Mouse (Mus musculus): ENCODE results near the gene Arfrp1. TPM values are rescaled to one million over a fixed set of nuclear protein-coding genes. Genes with fewer than 3 reads are reported as not detected.
A peak's percentile ranks its signal among the peaks of the same experiment; 100 is the strongest.

Gene Arfrp1
- polyA plus RNA-seq, 1 experiment from 2014 or later: 96.4 TPM

DNA sequence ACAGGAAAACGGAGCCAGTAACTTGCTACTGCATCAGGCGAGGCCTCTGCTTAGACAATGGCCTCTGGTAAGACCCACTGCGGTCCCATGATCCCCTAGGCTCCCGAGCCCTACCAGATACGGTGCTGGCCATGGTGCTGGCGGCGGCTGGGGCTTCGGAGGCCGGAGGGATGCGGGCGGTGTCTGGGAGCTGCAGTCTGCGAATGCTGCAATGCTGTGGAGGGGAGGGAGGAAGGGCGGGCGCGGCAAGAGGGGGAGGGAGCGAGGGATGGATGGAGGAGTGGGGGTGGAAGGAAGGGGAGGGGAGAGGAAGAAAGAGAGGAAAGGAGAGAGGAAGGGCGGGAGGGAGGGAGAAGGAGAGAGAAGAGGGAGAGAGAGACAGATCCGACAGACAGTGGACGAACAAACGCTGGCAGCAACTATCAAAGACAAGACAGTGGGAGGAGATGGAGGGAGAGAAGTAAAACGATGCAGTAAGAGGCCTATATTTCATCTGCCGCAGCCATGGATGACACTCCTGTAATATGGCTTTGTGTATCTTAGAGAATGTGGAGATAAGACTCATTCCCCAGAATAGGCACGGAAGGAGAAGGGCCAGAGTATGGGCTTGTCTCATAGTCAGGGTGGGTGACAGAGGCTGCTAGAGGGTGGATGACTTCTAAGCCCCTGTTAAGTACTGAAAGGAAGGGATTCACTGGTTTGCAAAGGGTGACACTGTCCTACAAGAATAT lies 51.0 kb downstream of the Arfrp1 start, which contains the start of gene Stmn3:
Gene Stmn3 (minus strand): TSS at position 421 of the 731 bp plus-strand sequence.
- H3K9ac ChIP-seq: peak within 1 kb of the TSS; percentile 99
- peak within 1 kb of the TSS; percentile 97 for H3K27ac ChIP-seq
- H3K27me3 ChIP-seq (replicated peaks): no peaks in the 10 kb centered on the region
- H3K4me1 ChIP-seq: peaks cover 36% of the 10 kb centered on the region
- H3K4me3 ChIP-seq: peak within 1 kb of the TSS; percentile 97
- 3% methylated on average over 23 of the region's 23 CpGs for WGBS
- peak; percentile 91 for ATAC-seq (replicated peaks)
- H3K9me3 ChIP-seq: no peaks in the 10 kb centered on the region
- peak within 1 kb of the TSS; percentile 80 for H3K4me2 ChIP-seq
- no peaks in the 10 kb centered on the region for H3K36me3 ChIP-seq (replicated peaks)

DNA sequence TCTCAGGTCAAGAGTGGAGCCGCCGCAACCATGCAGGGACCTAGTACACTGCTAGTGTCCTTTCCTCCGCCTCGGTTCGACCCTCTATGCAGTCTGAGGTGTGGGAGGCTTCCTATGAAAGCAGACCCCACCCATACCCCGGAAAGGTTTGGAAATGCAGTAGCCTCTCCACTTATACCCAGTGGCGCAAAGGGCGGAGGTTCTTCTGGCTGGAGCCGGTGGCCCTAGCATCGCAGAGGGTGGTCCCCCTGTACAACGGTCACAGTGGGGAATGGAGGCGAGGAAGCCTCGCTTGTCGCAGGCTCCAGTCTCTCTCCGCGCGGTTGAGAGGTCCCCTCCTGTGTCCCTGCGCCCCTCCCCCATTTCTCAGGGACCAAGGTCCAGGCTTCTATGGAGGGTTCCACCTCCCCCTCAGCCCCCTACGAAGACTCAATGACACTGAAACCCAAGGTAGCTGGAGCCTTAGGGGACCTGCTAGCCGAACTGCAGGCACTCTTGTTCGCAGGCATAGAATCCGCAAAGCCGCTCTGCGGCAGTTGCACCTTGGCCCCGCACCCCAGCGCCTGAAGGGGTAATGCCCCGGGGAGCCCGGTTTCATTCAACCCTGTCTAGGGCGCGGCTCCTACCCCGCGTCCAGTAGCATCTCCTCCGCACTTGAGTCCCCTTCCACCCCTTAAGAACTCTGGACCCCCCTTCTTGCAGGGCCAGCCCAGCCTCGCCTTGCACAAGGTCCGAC lies 51.7 kb downstream of the Arfrp1 start:
- H3K36me3 ChIP-seq (replicated peaks): peaks cover 6% of the 10 kb centered on the region; the same call in 1 of the 2 replicates
- peak overlapping the region; percentile 80 for H3K4me2 ChIP-seq
- peaks cover 31% of the 10 kb centered on the region for H3K4me1 ChIP-seq
- under 1% methylated on average over 35 of the region's 35 CpGs for WGBS
- H3K27ac ChIP-seq: peak overlapping the region; percentile 97
- ATAC-seq (replicated peaks): peak; percentile 76
- H3K9me3 ChIP-seq: no peaks in the 10 kb centered on the region
- H3K27me3 ChIP-seq (replicated peaks): no peaks in the 10 kb centered on the region
- peak overlapping the region; percentile 97 for H3K4me3 ChIP-seq
- peak overlapping the region; percentile 99 for H3K9ac ChIP-seq

DNA sequence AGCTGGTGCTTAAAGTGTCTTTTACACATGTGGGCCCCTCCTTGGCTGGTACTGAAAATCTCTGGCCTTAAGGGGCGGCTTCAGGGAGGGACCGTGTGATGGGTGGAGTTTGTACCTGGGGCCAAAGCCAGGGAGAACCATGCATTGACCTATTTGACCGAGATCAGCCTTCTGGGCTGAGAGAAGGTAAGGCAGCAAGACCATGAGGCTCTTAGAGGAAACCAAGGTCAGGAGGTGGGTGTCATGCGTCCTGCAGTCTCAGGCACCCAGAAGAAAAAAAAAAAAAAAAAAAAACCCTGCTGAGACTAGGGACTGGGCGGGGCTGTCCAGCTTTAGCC lies 52.2 kb downstream of the Arfrp1 start:
- 14% methylated on average over 5 of the region's 5 CpGs for WGBS
- Histone ChIP-seq H3K9ac (peak overlapping the region; percentile 99), H3K27me3 (replicated peaks) (no peaks in the 10 kb centered on the region), H3K36me3 (replicated peaks) (peaks cover 11% of the 10 kb centered on the region; the same call in 1 of the 2 replicates), H3K4me2 (peak overlapping the region; percentile 80), H3K27ac (peak overlapping the region; percentile 97), H3K9me3 (no peaks in the 10 kb centered on the region), H3K4me1 (peaks cover 31% of the 10 kb centered on the region), H3K4me3 (peak overlapping the region; percentile 97)
- no peak for ATAC-seq (replicated peaks)

DNA sequence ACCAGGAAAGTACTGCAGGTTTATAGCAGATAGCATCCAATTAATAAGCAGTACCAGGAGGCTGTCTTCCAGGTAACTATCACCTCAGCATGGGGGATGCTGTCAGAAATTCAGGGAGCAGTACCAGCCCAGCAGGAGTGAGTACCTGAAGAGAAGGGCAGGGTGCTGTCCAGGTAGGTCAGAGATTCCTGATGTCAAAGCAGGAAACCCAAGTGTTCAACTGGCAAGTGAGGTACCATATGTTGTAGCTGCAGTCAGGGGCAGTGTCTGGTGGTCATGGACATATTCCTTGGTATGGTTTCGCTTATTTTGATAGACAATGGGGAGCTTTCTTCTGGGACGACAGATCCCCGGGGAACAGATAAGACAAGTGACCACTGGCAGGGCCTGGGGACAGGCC lies 52.8 kb downstream of the Arfrp1 start:
- peaks cover 31% of the 10 kb centered on the region for H3K4me1 ChIP-seq
- 57% methylated on average over 3 of the region's 3 CpGs for WGBS
- H3K27me3 ChIP-seq (replicated peaks): no peaks in the 10 kb centered on the region
- H3K9ac ChIP-seq: peak overlapping the region; percentile 99
- peak overlapping the region; percentile 97 for H3K27ac ChIP-seq
- H3K36me3 ChIP-seq (replicated peaks): peaks cover 15% of the 10 kb centered on the region
- ATAC-seq (replicated peaks): no peak
- peak overlapping the region; percentile 80 for H3K4me2 ChIP-seq
- H3K9me3 ChIP-seq: no peaks in the 10 kb centered on the region
- H3K4me3 ChIP-seq: peak overlapping the region; percentile 97

Other genes starting within 250 kb of the Arfrp1 start
- 54.0 and 62.5 TPM in 2 replicates for gene Kcnq2, start 230.1 kb downstream of the Arfrp1 start, polyA plus RNA-seq (2015; fragmentation: Nextera tagmentation; extraction: Ambion mirVana)
- 11.5 and 12.1 TPM in 2 replicates for gene Eef1a2, start 208.4 kb downstream of the Arfrp1 start, polyA plus RNA-seq (2015; fragmentation: Nextera tagmentation; extraction: Ambion mirVana)
- gene Ppdpf, start 178.2 kb downstream of the Arfrp1 start, polyA plus RNA-seq (2015; fragmentation: Nextera tagmentation; extraction: Ambion mirVana): 432 and 436 TPM in 2 replicates
- gene Ptk6, start 162.6 kb downstream of the Arfrp1 start, polyA plus RNA-seq (2015; fragmentation: Nextera tagmentation; extraction: Ambion mirVana): not detected in 2 replicates
- 0.18 and 0.22 TPM in 2 replicates for gene Srms, start 152.2 kb downstream of the Arfrp1 start, polyA plus RNA-seq (2015; fragmentation: Nextera tagmentation; extraction: Ambion mirVana)
- 0.14 and 0.24 TPM in 2 replicates for gene Fndc11, start 145.4 kb downstream of the Arfrp1 start, polyA plus RNA-seq (2015; fragmentation: Nextera tagmentation; extraction: Ambion mirVana)
- gene Helz2, start 123.4 kb downstream of the Arfrp1 start, polyA plus RNA-seq (2015; fragmentation: Nextera tagmentation; extraction: Ambion mirVana): 0.40 and 0.66 TPM in 2 replicates
- 18.1 and 19.4 TPM in 2 replicates for gene Gmeb2, start 77.4 kb downstream of the Arfrp1 start, polyA plus RNA-seq (2015; fragmentation: Nextera tagmentation; extraction: Ambion mirVana)
- gene Stmn3, start 50.9 kb downstream of the Arfrp1 start, polyA plus RNA-seq (2015; fragmentation: Nextera tagmentation; extraction: Ambion mirVana): 1,443 and 1,470 TPM in 2 replicates
- gene Rtel1, start 45.7 kb downstream of the Arfrp1 start, polyA plus RNA-seq (2015; fragmentation: Nextera tagmentation; extraction: Ambion mirVana): 44.1 and 50.0 TPM in 2 replicates
- gene Zgpat, start 476 bp downstream of the Arfrp1 start, polyA plus RNA-seq (2015; fragmentation: Nextera tagmentation; extraction: Ambion mirVana): 96.4 and 103 TPM in 2 replicates
- gene Lime1, start 14.7 kb upstream of the Arfrp1 start, polyA plus RNA-seq (2015; fragmentation: Nextera tagmentation; extraction: Ambion mirVana): 66.3 and 71.4 TPM in 2 replicates
- gene Zbtb46, start 94.0 kb upstream of the Arfrp1 start, polyA plus RNA-seq (2015; fragmentation: Nextera tagmentation; extraction: Ambion mirVana): 23.8 and 26.0 TPM in 2 replicates
- gene Abhd16b, start 127.8 kb upstream of the Arfrp1 start, polyA plus RNA-seq (2015; fragmentation: Nextera tagmentation; extraction: Ambion mirVana): 0.09 and 0.12 TPM in 2 replicates
- gene Tpd52l2, start 131.7 kb upstream of the Arfrp1 start, polyA plus RNA-seq (2015; fragmentation: Nextera tagmentation; extraction: Ambion mirVana): 117 TPM in 2 replicates
- gene Dnajc5, start 155.1 kb upstream of the Arfrp1 start, polyA plus RNA-seq (2015; fragmentation: Nextera tagmentation; extraction: Ambion mirVana): 291 and 297 TPM in 2 replicates
- gene Uckl1, start 219.5 kb upstream of the Arfrp1 start, polyA plus RNA-seq (2015; fragmentation: Nextera tagmentation; extraction: Ambion mirVana): 77.2 and 81.8 TPM in 2 replicates
- 68.4 and 69.0 TPM in 2 replicates for gene Prpf6, start 226.5 kb upstream of the Arfrp1 start, polyA plus RNA-seq (2015; fragmentation: Nextera tagmentation; extraction: Ambion mirVana)
- 97.1 and 111 TPM in 2 replicates for gene Zfp512b, start 227.4 kb upstream of the Arfrp1 start, polyA plus RNA-seq (2015; fragmentation: Nextera tagmentation; extraction: Ambion mirVana)
- gene Samd10, start 233.8 kb upstream of the Arfrp1 start, polyA plus RNA-seq (2015; fragmentation: Nextera tagmentation; extraction: Ambion mirVana): 232 and 239 TPM in 2 replicates

Data from midbrain, embryonic 15.5 days (tissue).